In the genomic region with DNA sequence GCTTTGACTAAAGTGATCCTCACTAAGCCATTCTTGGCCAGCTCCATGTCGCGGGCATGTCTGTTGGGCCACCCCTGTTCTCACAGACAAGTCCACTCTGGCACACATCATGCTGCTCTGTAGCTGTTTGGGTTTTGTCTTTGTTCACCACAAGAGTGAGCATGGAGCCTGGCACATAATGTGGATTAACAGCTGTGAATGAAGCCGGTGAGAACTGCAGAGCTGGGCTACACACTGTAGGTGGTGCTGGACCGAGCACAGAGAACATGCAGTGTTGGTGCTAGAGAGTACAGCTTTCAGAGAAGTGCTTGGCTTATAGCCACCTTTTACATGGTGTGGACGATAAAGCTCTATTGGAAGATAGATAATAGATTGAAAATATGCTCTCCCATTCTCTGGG, we compare ENCODE assay signal across 9 mouse cellular contexts.
A peak's percentile ranks its signal among the peaks of the same experiment; 100 is the strongest.
DNase-seq lines count a peak whose midpoint lies in the region; ATAC-seq lines count a peak whose summit lies in the region.
"Had no signal": no experiment of that assay in that cellular context is flagged by ENCODE, and none has a peak within 500 bp of the region (broad histone marks: within the 10 kb centered on the region; RNA-seq: fewer than 3 reads in every experiment).

No protein-coding gene starts in this region.

- no peak for ATAC-seq in heart, embryonic 11.5 days (replicated peaks; ENCODE audit: insufficient number of reproducible peaks, low FRiP score, low TSS enrichment)
- ATAC-seq in cerebellum, adult (ENCODE audit: insufficient number of reproducible peaks, low FRiP score, low TSS enrichment), result no peak

- 55% methylated on average over 5 of the region's 5 CpGs for WGBS in heart, embryonic 11.5 days (ENCODE audit: insufficient replicate concordance)
- 56% methylated on average over 5 of the region's 5 CpGs for WGBS in midbrain, embryonic 10.5 days

- DNase-seq in heart, postnatal 10 days, result peak; percentile 20 to 57
- peak; percentile 56 for DNase-seq in Muller cell, postnatal 12 days (ENCODE audit: inconsistent ontology term)
- peak; percentile 37 for DNase-seq in fat pad, adult 2 months (ENCODE audit: extremely low read depth, low read depth, low spot score)
- DNase-seq in layer of hippocampus, adult 9-11 months, result peak; percentile 80
- peak; percentile 60 for DNase-seq in midbrain, embryonic 10.5 days (ENCODE audit: low spot score)
- peak; percentile 59 for DNase-seq in telencephalon, adult 2 months (ENCODE audit: low read depth, low spot score)

- H3K27me3 ChIP-seq in heart, embryonic 11.5 days (ENCODE audit: control insufficient read depth, insufficient read depth, low read length), result no peaks in the 10 kb centered on the region; the same call in 1 of the 2 replicates
- no peaks in the 10 kb centered on the region for H3K27me3 ChIP-seq in midbrain, embryonic 10.5 days (ENCODE audit: low read depth, poor library complexity, severe bottlenecking)

- no peaks in the 10 kb centered on the region for H3K36me3 ChIP-seq in heart, embryonic 11.5 days (ENCODE audit: control insufficient read depth, insufficient read depth, low read length)
- no peaks in the 10 kb centered on the region for H3K36me3 ChIP-seq in midbrain, embryonic 10.5 days
- H3K36me3 ChIP-seq: limb, embryonic 15.5 days had no signal

- no peaks in the 10 kb centered on the region for H3K9me3 ChIP-seq in heart, embryonic 11.5 days (replicated peaks; ENCODE audit: control insufficient read depth, low read length)
- H3K9me3 ChIP-seq in midbrain, embryonic 10.5 days (replicated peaks), result no peaks in the 10 kb centered on the region
- H3K9me3 ChIP-seq: limb, embryonic 15.5 days had no signal

- H3K9ac ChIP-seq in heart, embryonic 11.5 days (ENCODE audit: low read depth, low read length), result no peak overlapping the region
- H3K9ac ChIP-seq: limb, embryonic 15.5 days had no signal

- no peak overlapping the region for H3K27ac ChIP-seq in heart, embryonic 11.5 days (ENCODE audit: low read depth, low read length)
- peak overlapping the region; percentile 38; the same call in 1 of the 2 replicates for H3K27ac ChIP-seq in midbrain, embryonic 10.5 days (replicated peaks)
- H3K27ac ChIP-seq: limb, embryonic 15.5 days had no signal

- H3K4me2 ChIP-seq in heart, embryonic 11.5 days, result no peak overlapping the region
- H3K4me2 ChIP-seq: limb, embryonic 15.5 days had no signal

- no peaks in the 10 kb centered on the region for H3K4me1 ChIP-seq in heart, embryonic 11.5 days (ENCODE audit: control insufficient read depth, insufficient read depth, low read length)
- H3K4me1 ChIP-seq in midbrain, embryonic 10.5 days, result peaks cover 24% of the 10 kb centered on the region
- H3K4me1 ChIP-seq: limb, embryonic 15.5 days had no signal

- no peak overlapping the region for H3K4me3 ChIP-seq in heart, embryonic 11.5 days (ENCODE audit: low read depth, low read length)
- H3K4me3 ChIP-seq in midbrain, embryonic 10.5 days, result no peak overlapping the region
- H3K4me3 ChIP-seq: limb, embryonic 15.5 days had no signal

- intact Hi-C loops in heart, postnatal 10 days (cut with DNase I), result loop anchor here (2.0 to 5.0 kb wide), 3 partner anchors 76 to 745 kb away; a partner anchor contains a TSS
